Mouse (Mus musculus): ENCODE measurements around the gene Tgoln1.
A peak's percentile ranks its signal among the peaks of the same experiment; 100 is the strongest.

The Tgoln1 gene

DNA sequence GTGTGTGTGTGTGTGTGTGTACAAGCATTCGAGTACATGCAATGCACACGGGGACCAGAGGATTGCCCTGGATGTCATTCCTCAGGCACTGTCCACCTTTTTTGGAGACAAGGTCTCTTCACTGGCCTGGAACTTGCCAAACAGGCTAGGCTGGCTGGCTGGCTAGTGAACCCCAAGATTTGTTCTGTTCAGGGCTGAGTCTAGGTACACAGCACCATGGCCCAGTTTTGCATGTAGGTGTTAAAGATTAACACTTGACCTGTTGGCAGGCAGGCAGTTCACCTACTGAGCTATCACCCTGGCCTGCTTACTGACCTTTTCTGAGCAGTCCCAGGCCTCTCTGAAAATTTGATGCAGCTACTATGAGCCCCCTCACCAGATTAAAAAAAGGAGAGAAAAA lies 13.6 kb upstream of the Tgoln1 start:
- DNase-seq (ENCODE audit: low spot score in 2 of 2) = no peak

GRCm38 (mm10) chr6:72627276-72627675 lies 10.5 kb upstream of the Tgoln1 start:
- no peak for DNase-seq (ENCODE audit: low spot score in 2 of 2)

DNA sequence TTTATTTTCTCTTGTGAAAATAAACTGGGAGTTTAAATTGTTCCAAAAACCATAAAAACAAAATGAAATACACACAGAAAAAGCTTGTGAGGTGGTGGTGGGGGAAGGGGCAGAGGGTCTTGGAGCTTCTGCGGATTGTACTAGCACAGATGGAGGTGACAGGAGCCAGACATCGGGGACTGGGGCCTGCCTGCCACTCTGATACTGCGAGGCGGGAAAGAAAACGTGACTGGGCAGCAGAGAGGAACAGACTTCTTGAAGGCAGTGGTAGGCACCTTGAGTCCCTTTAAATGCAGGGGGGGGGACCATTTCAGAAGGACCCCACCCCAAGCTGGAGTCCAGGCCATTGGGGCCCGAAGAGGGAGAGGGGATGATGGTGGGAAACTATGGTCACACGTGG lies 9.6 kb upstream of the Tgoln1 start:
- no peak for DNase-seq (ENCODE audit: low spot score in 2 of 2)

DNA sequence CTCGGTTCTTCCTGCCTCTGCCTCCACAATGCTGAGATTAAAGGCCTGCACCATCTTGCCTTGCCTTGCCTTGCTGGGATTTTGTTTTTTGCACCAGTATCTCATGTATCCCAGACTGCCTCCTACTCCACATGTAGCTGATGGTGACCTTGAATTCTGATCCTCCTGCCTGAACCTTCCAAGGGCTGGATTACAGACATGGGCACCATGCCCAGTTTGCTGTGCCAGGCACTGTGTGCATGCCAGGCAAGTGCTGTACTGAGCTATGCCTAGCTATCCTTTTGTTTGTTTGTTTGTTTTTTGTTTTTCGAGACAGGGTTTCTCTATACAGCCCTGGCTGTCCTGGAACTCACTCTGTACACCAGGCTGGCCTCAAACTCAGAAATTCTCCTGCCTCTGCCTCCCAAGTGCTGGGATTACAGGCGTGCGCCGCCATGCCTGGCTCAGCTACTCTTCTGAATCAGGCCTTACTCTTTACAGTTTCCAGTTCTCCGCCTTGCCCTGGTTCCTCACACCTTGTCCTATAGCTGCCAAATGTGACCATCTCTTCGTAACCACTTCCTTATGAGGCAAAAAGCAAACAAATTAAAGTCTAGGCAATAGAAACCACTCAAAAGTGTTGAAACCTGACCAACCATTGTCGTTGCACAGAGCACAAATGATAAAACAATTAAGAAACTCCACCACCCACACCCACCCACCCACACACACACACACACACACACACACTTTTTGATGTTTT lies 7.0 kb upstream of the Tgoln1 start:
- no peak for DNase-seq (ENCODE audit: low spot score in 2 of 2)

GRCm38 (mm10) chr6:72622917-72623316 lies 6.1 kb upstream of the Tgoln1 start:
- DNase-seq (ENCODE audit: low spot score in 2 of 2) = no peak

DNA sequence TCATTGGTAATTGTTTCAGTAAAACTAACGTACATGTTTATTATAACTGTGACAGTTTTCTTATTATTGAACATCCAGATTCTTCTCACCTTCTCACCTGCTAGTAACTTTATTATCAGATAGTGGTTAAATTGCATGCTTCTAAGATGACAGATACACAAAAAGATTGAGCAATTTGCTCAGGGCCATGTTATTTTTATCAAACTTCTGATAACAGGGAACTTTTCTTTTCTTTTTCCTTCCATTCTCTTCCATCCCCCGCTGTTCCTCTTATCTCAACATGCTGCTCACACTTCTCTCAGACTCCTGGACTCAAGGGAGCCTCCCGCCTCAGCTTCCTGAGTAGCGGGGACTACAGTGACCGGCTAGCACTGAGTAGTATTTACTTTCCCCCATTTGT lies 4.1 kb upstream of the Tgoln1 start:
- no peak for DNase-seq (ENCODE audit: low spot score in 2 of 2)

- no peak for DNase-seq (ENCODE audit: low spot score in 2 of 2)
Observed at GRCm38 (mm10) chr6:72619734-72620532, 3.1 kb upstream of the Tgoln1 start.

- no peak for DNase-seq (ENCODE audit: low spot score in 2 of 2)
Observed at GRCm38 (mm10) chr6:72615561-72616375, 1.0 kb downstream of the Tgoln1 start.

GRCm38 (mm10) chr6:72615151-72615550 lies 1.6 kb downstream of the Tgoln1 start:
- DNase-seq (ENCODE audit: low spot score in 2 of 2) = no peak

DNA sequence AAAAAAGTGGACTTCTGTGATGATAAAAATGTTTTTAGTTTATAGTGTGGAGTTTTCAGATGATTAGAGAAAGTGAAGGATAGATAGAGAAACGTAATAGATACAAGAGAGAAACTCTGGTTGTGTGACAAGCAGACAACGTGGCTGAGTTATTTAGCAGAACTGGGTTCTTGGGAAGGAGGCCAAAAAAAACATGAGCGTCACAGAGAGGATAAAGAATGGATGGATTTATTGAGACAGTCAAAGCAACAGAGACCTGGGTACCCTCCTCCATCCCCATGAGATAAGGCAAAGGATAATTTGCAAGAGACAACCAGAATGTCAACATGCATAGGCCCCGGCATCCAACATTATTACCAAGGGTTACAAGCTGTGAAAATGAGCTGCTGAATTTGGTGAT lies 6.5 kb downstream of the Tgoln1 start:
- no peak for DNase-seq (ENCODE audit: low spot score in 2 of 2)

- no peak for DNase-seq (ENCODE audit: low spot score in 2 of 2)
Observed at GRCm38 (mm10) chr6:72608662-72609184, 8.1 kb downstream of the Tgoln1 start.

- no peak for DNase-seq (ENCODE audit: low spot score in 2 of 2)
Observed at GRCm38 (mm10) chr6:72607676-72608075, 9.1 kb downstream of the Tgoln1 start.

GRCm38 (mm10) chr6:72607060-72607459 lies 9.7 kb downstream of the Tgoln1 start:
- no peak for DNase-seq (ENCODE audit: low spot score in 2 of 2)

GRCm38 (mm10) chr6:72604066-72604465 lies 12.7 kb downstream of the Tgoln1 start:
- no peak for DNase-seq (ENCODE audit: low spot score in 2 of 2)

GRCm38 (mm10) chr6:72601732-72602131 lies 15.1 kb downstream of the Tgoln1 start:
- peak; percentile 77 to 79 for DNase-seq (ENCODE audit: low spot score in 2 of 2)

DNA sequence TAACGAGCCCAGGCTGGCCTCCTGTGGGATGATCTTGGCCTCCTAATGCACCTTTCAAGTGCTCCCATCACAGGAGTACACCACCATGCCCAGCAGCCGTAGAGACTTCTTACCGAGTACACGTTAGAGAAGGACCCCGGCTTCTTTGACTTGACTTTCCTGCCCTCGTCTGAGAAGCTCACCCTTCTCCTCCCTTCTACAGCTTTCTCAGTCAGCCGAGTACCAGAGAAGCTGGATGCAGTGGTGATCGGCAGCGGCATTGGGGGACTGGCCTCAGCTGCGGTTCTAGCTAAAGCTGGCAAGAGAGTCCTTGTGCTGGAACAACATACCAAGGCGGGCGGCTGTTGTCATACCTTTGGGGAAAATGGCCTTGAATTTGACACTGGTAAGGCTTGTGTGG lies 16.0 kb downstream of the Tgoln1 start:
- DNase-seq (ENCODE audit: low spot score in 2 of 2) = no peak

DNA sequence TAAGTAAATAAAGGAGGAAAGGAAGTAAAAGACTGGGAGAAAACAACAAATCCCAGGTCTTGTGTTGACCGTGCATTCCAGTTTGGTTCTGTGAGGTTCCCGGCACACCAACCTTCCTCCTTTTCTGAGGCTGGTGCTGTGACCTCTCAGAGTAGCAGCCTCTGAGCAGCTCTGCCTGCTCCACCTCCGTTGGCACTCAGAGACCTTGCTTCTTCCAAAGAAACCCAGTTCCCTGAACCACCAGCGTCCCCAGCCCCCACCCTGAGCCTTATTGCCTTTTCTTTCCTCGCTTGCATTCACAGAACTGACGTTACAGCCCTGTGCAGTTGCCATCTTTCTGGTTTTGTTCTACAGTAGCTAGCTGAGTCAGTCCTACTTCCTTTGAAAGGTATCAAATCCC lies 16.6 kb downstream of the Tgoln1 start:
- no peak for DNase-seq (ENCODE audit: low spot score in 2 of 2)

DNA sequence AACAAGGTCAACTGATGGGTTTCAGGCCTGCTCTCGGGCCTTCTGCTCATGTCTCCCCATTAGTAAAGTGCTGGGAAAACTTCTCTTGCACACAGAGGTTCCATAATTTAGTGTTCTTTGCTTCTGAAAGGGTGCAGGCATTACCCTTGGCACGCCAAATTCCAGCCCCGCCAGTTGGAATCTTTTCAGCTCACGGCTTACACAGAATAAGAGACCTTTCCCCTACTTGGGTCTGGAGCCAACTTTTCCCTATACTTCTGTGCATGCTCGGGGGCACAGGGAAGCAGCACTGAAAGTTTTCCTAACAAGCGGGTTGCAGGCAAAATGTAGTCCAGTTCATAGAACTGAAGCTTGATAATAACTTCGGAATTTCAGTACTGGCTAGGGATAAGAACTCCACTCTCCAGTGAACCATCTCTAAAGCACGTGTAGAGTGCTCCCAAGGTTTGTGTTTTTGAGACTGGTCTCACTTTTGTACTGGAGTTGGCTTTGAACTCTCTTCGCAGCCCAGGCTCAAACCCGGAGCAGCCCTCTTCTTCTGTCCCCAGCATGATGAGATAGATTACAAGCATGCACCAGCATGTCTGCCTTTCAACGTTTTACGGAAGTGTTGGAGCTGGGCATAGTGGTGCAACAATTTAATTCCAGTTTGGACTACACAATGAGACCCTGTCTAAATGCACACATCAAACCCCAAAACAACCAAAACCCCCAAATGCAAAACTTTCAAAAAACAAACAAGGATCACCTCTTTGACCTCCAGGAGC lies 17.8 kb downstream of the Tgoln1 start:
- DNase-seq (ENCODE audit: low spot score in 2 of 2) = no peak

DNA sequence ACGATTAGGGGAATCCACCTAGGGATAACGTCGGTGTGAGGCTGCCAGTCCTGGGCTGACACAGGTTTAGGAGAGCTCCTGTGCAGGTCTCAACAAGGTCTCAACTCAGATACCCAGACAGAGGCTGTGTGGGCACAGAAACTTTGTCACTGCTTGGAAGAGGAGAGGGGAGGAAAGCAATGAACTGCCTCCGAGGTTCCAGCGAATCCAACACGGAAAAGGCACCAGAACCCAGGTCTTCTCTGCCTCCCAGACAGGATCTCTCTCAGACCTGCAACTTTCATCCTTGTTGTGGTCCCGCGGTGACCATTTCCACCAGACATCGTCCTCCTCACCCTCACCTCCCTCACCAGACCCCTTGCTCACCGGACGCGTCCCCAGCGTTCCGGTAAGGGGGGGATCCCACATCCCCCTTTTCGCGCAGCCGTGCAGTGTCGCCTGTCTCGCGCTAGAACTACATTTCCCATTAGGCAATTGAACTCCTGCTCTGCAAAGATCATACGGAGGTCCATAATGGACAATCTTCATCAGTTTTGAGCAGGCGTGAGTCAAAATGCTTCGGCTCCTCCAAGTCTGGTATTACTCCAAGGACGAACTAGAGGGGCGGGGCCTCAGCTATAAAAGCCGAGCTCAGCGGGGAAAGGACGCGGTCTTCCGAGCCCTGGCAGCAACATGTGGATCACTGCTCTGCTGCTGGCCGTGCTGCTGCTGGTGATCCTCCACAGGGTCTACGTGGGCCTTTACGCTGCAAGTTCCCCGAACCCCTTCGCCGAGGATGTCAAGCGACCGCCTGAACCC lies 18.6 kb downstream of the Tgoln1 start, which contains the start of the genes Elmod3 and Retsat:
Gene Elmod3, minus strand, starts transcription at position 458 of the 798 bp plus-strand sequence.
Gene Retsat, plus strand, starts transcription at position 520 of the 798 bp plus-strand sequence.
- peak; percentile 72 to 83 for DNase-seq (ENCODE audit: low spot score in 2 of 2)

Data from frontal cortex, postnatal 25 days (tissue).